Mouse (Mus musculus): ENCODE data around the gene Ddx47. TPM values are rescaled to one million over a fixed set of nuclear protein-coding genes. Genes with fewer than 3 reads are reported as not detected.
A peak's percentile ranks its signal among the peaks of the same experiment; 100 is the strongest.

The Ddx47 gene
- polyA plus RNA-seq, 1 experiment, result 18.8 TPM

- Histone ChIP-seq H3K27me3 (ENCODE audit: control insufficient read depth, insufficient read depth, low read length) (no peaks in the 10 kb centered on the region), H3K4me3 (ENCODE audit: control insufficient read depth, low read depth, low read length) (no peak overlapping the region), H3K4me1 (ENCODE audit: control insufficient read depth, insufficient read depth, low read length) (peaks cover 1% of the 10 kb centered on the region; the same call in 1 of the 2 replicates), H3K27ac (ENCODE audit: control insufficient read depth, insufficient read depth, low read depth, low read length) (no peak overlapping the region), H3K36me3 (ENCODE audit: control insufficient read depth, insufficient read depth, low read length) (no peaks in the 10 kb centered on the region)
- no peak for TF ChIP-seq POLR2A (IDR thresholded peaks at IDR 0.05; ENCODE audit: control insufficient read depth, low read depth, low read length)
- TF ChIP-seq CTCF (IDR thresholded peaks at IDR 0.05; ENCODE audit: control insufficient read depth, insufficient read depth, insufficient replicate concordance, low read depth, low read length), result no peak
These were observed 5.0 kb upstream of the Ddx47 start for GRCm38 (mm10) chr6:135006372-135006771.

- TF ChIP-seq POLR2A (IDR thresholded peaks at IDR 0.05; ENCODE audit: control insufficient read depth, low read depth, low read length) (no peak), CTCF (IDR thresholded peaks at IDR 0.05; ENCODE audit: control insufficient read depth, insufficient read depth, insufficient replicate concordance, low read depth, low read length) (no peak; the same call in 1 of the 2 replicates)
- Histone ChIP-seq H3K4me3 (ENCODE audit: control insufficient read depth, low read depth, low read length) (peak overlapping the region; percentile 99), H3K36me3 (ENCODE audit: control insufficient read depth, insufficient read depth, low read length) (peaks cover 2% of the 10 kb centered on the region), H3K27ac (ENCODE audit: control insufficient read depth, insufficient read depth, low read depth, low read length) (peak overlapping the region; percentile 67; the same call in 1 of the 2 replicates), H3K27me3 (ENCODE audit: control insufficient read depth, insufficient read depth, low read length) (no peaks in the 10 kb centered on the region), H3K4me1 (ENCODE audit: control insufficient read depth, insufficient read depth, low read length) (peaks cover 3% of the 10 kb centered on the region; the same call in 1 of the 2 replicates)
These were observed 313 bp downstream of the Ddx47 start for GRCm38 (mm10) chr6:135011734-135012116.

- Histone ChIP-seq H3K4me1 (ENCODE audit: control insufficient read depth, insufficient read depth, low read length) (no peaks in the 10 kb centered on the region; the same call in 1 of the 2 replicates), H3K36me3 (ENCODE audit: control insufficient read depth, insufficient read depth, low read length) (peaks cover 6% of the 10 kb centered on the region), H3K4me3 (ENCODE audit: control insufficient read depth, low read depth, low read length) (no peak overlapping the region), H3K27ac (ENCODE audit: control insufficient read depth, insufficient read depth, low read depth, low read length) (no peak overlapping the region), H3K27me3 (ENCODE audit: control insufficient read depth, insufficient read depth, low read length) (no peaks in the 10 kb centered on the region)
- TF ChIP-seq CTCF (IDR thresholded peaks at IDR 0.05; ENCODE audit: control insufficient read depth, insufficient read depth, insufficient replicate concordance, low read depth, low read length), result no peak
- TF ChIP-seq POLR2A (IDR thresholded peaks at IDR 0.05; ENCODE audit: control insufficient read depth, low read depth, low read length), result no peak
These were observed 5.8 kb downstream of the Ddx47 start for GRCm38 (mm10) chr6:135017211-135017610.

GRCm38 (mm10) chr6:135019564-135019963 is 8.2 kb downstream of the Ddx47 start:
- peaks cover 6% of the 10 kb centered on the region for H3K36me3 ChIP-seq (ENCODE audit: control insufficient read depth, insufficient read depth, low read length)
- no peak for TF ChIP-seq POLR2A (IDR thresholded peaks at IDR 0.05; ENCODE audit: control insufficient read depth, low read depth, low read length)
- TF ChIP-seq CTCF (IDR thresholded peaks at IDR 0.05; ENCODE audit: control insufficient read depth, insufficient read depth, insufficient replicate concordance, low read depth, low read length), result no peak
- no peak overlapping the region for H3K27ac ChIP-seq (ENCODE audit: control insufficient read depth, insufficient read depth, low read depth, low read length)
- no peak overlapping the region for H3K4me3 ChIP-seq (ENCODE audit: control insufficient read depth, low read depth, low read length)
- H3K4me1 ChIP-seq (ENCODE audit: control insufficient read depth, insufficient read depth, low read length), result no peaks in the 10 kb centered on the region
- H3K27me3 ChIP-seq (ENCODE audit: control insufficient read depth, insufficient read depth, low read length), result no peaks in the 10 kb centered on the region

- H3K27ac ChIP-seq (ENCODE audit: control insufficient read depth, insufficient read depth, low read depth, low read length), result no peak overlapping the region
- peaks cover 4% of the 10 kb centered on the region for H3K36me3 ChIP-seq (ENCODE audit: control insufficient read depth, insufficient read depth, low read length)
- TF ChIP-seq CTCF (IDR thresholded peaks at IDR 0.05; ENCODE audit: control insufficient read depth, insufficient read depth, insufficient replicate concordance, low read depth, low read length) (no peak), POLR2A (IDR thresholded peaks at IDR 0.05; ENCODE audit: control insufficient read depth, low read depth, low read length) (no peak)
- no peak overlapping the region for H3K4me3 ChIP-seq (ENCODE audit: control insufficient read depth, low read depth, low read length)
- no peaks in the 10 kb centered on the region for H3K4me1 ChIP-seq (ENCODE audit: control insufficient read depth, insufficient read depth, low read length)
- H3K27me3 ChIP-seq (ENCODE audit: control insufficient read depth, insufficient read depth, low read length), result no peaks in the 10 kb centered on the region
These were observed 10.2 kb downstream of the Ddx47 start for GRCm38 (mm10) chr6:135021633-135022032.

GRCm38 (mm10) chr6:135023379-135023778 is 12.0 kb downstream of the Ddx47 start:
- Histone ChIP-seq H3K4me1 (ENCODE audit: control insufficient read depth, insufficient read depth, low read length) (no peaks in the 10 kb centered on the region), H3K4me3 (ENCODE audit: control insufficient read depth, low read depth, low read length) (no peak overlapping the region), H3K27me3 (ENCODE audit: control insufficient read depth, insufficient read depth, low read length) (no peaks in the 10 kb centered on the region), H3K27ac (ENCODE audit: control insufficient read depth, insufficient read depth, low read depth, low read length) (no peak overlapping the region), H3K36me3 (ENCODE audit: control insufficient read depth, insufficient read depth, low read length) (peaks cover 4% of the 10 kb centered on the region)
- no peak for TF ChIP-seq CTCF (IDR thresholded peaks at IDR 0.05; ENCODE audit: control insufficient read depth, insufficient read depth, insufficient replicate concordance, low read depth, low read length)
- no peak for TF ChIP-seq POLR2A (IDR thresholded peaks at IDR 0.05; ENCODE audit: control insufficient read depth, low read depth, low read length)

- H3K36me3 ChIP-seq (ENCODE audit: control insufficient read depth, insufficient read depth, low read length), result peaks cover 4% of the 10 kb centered on the region
These were observed 13.5 kb downstream of the Ddx47 start for GRCm38 (mm10) chr6:135024781-135025420.

More at GRCm38 (mm10) chr6:135024781-135025420, 13.5 kb downstream of the Ddx47 start:
- H3K27me3 ChIP-seq (ENCODE audit: control insufficient read depth, insufficient read depth, low read length), result no peaks in the 10 kb centered on the region
- H3K4me1 ChIP-seq (ENCODE audit: control insufficient read depth, insufficient read depth, low read length), result no peaks in the 10 kb centered on the region
- TF ChIP-seq CTCF (IDR thresholded peaks at IDR 0.05; ENCODE audit: control insufficient read depth, insufficient read depth, insufficient replicate concordance, low read depth, low read length), result no peak
- H3K27ac ChIP-seq (ENCODE audit: control insufficient read depth, insufficient read depth, low read depth, low read length), result no peak overlapping the region
- no peak overlapping the region for H3K4me3 ChIP-seq (ENCODE audit: control insufficient read depth, low read depth, low read length)

Measured in testis, adult 2 months (tissue).